Mouse (Mus musculus) right cerebral cortex, adult 18-20 months (tissue): ENCODE results near the gene Stk16.

Source experiments
- DNase-seq: peaks from one replicate; pipeline ENCODE4 v3.0.0; 2022; ENCODE audit warnings: mixed read lengths

Stk16 gene

GRCm38 (mm10) chr1:75210136-75211087 lies at the start of gene Stk16, which contains the start of gene Glb1l:
Gene Stk16, plus strand, starts transcription at chr1:75210838.
Gene Glb1l, minus strand, starts transcription at chr1:75210813.
- peak; percentile 97 for DNase-seq

GRCm38 (mm10) chr1:75168093-75168471 lies 42.6 kb upstream of the Stk16 start:
- no peak for DNase-seq

GRCm38 (mm10) chr1:75168472-75169464 lies 41.9 kb upstream of the Stk16 start, which contains the start of gene Zfand2b:
Gene Zfand2b, plus strand, starts transcription at chr1:75168646.
- DNase-seq: peak; percentile 97

- DNase-seq: peak; percentile 25
Observed at GRCm38 (mm10) chr1:75179334-75180104, 31.1 kb upstream of the Stk16 start.

GRCm38 (mm10) chr1:75180105-75180590 lies 30.5 kb upstream of the Stk16 start, which contains the start of gene Abcb6:
Gene Abcb6, minus strand, starts transcription at chr1:75180392.
- DNase-seq: peak; percentile 95

GRCm38 (mm10) chr1:75180741-75181140 lies 29.9 kb upstream of the Stk16 start:
- no peak for DNase-seq

- no peak for DNase-seq
Observed at GRCm38 (mm10) chr1:75181377-75181870, 29.2 kb upstream of the Stk16 start.

GRCm38 (mm10) chr1:75182160-75182559 lies 28.5 kb upstream of the Stk16 start:
- DNase-seq: no peak

- DNase-seq: no peak
Observed at GRCm38 (mm10) chr1:75185495-75185894, 25.1 kb upstream of the Stk16 start.

- no peak for DNase-seq
Observed at GRCm38 (mm10) chr1:75187126-75187525, 23.5 kb upstream of the Stk16 start.

- DNase-seq: no peak
Observed at GRCm38 (mm10) chr1:75187914-75188483, 22.6 kb upstream of the Stk16 start.

GRCm38 (mm10) chr1:75190577-75190976 lies 20.1 kb upstream of the Stk16 start:
- no peak for DNase-seq

- DNase-seq: no peak
Observed at GRCm38 (mm10) chr1:75191258-75191621, 19.4 kb upstream of the Stk16 start.

GRCm38 (mm10) chr1:75191622-75192402 lies 18.8 kb upstream of the Stk16 start, which contains the start of the genes Ankzf1 and Atg9a:
Gene Ankzf1, plus strand, starts transcription at chr1:75192151.
Gene Atg9a, minus strand, starts transcription at chr1:75192196.
- DNase-seq: peak; percentile 98

GRCm38 (mm10) chr1:75192452-75192851 lies 18.2 kb upstream of the Stk16 start:
- DNase-seq: no peak

GRCm38 (mm10) chr1:75201236-75201635 lies 9.4 kb upstream of the Stk16 start:
- DNase-seq: no peak

GRCm38 (mm10) chr1:75208967-75209678 lies 1.5 kb upstream of the Stk16 start:
- DNase-seq: no peak

- DNase-seq: no peak
Observed at GRCm38 (mm10) chr1:75211141-75211708, 587 bp downstream of the Stk16 start.

- no peak for DNase-seq
Observed at GRCm38 (mm10) chr1:75212542-75212941, 1.9 kb downstream of the Stk16 start.
